Mouse (Mus musculus) adrenal gland, postnatal 25 days (tissue): ENCODE results near the gene Setd2. TPM values are rescaled to one million over a fixed set of nuclear protein-coding genes. Genes with fewer than 3 reads are reported as not detected.

Experiments
- DNase-seq: peaks from one replicate; pipeline ENCODE4 v3.0.0; 2021; ENCODE audit warnings: mixed read lengths
- microRNA-seq, 2 experiments: library from miRNA; unstranded; fragments of <30 nt; microRNA quantifications; one replicate each; pipeline ENCODE4 v1.2.0; 2021
- total RNA-seq: library from RNA; stranded (reverse); gene quantifications from 2 replicates; pipeline ENCODE4 v1.2.3, GENCODE M21; 2021

Setd2 gene
- total RNA-seq, 1 experiment from 2014 or later, result 93.7 TPM

DNA sequence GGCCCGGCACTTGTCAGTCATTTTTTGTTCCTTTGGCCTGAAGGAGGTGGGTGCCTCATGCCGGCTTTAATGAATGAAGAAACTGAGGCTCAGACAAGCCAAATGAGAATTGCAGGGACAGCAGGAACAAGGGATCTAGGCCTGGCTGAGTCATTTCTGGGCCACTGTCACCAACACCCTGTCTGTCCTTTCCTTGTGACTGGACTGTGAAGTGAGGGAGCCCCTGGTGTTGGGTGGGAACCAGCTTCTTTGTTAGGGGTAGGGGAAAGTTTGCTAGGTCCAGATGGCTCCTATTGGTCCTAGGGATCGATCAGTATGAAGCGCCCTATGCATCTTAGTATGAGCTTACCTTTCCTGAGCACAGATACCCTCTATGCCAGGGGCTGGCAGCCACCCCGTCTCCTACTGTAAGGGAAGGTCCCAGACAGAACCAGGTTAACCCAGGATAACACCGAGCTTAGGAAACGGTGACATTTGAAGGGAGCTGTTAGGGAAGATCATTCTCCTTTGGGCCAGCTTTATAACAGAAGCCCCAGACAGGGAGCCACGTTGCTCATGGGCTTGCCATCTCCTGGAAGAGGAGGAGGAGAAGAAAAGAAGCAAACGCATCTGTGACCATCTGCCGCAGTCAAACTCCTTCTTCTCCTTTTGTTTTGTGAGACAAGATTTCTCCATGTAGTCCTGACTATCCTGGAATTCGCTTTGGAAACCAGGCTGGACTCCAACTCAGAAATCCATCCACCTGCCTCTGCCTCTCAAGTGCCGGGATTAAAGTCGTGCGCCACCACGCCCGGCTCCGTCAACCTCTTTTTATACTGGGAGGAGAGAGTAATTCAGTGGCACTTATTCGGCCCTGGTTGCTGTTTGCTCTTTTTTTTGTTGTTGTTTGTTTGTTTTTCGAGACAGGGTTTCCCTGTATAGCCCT, 122.6 kb downstream of the Setd2 start:
- no peak for DNase-seq

GRCm38 (mm10) chr9:110655651-110656007, 123.2 kb downstream of the Setd2 start:
- no peak for DNase-seq

DNA sequence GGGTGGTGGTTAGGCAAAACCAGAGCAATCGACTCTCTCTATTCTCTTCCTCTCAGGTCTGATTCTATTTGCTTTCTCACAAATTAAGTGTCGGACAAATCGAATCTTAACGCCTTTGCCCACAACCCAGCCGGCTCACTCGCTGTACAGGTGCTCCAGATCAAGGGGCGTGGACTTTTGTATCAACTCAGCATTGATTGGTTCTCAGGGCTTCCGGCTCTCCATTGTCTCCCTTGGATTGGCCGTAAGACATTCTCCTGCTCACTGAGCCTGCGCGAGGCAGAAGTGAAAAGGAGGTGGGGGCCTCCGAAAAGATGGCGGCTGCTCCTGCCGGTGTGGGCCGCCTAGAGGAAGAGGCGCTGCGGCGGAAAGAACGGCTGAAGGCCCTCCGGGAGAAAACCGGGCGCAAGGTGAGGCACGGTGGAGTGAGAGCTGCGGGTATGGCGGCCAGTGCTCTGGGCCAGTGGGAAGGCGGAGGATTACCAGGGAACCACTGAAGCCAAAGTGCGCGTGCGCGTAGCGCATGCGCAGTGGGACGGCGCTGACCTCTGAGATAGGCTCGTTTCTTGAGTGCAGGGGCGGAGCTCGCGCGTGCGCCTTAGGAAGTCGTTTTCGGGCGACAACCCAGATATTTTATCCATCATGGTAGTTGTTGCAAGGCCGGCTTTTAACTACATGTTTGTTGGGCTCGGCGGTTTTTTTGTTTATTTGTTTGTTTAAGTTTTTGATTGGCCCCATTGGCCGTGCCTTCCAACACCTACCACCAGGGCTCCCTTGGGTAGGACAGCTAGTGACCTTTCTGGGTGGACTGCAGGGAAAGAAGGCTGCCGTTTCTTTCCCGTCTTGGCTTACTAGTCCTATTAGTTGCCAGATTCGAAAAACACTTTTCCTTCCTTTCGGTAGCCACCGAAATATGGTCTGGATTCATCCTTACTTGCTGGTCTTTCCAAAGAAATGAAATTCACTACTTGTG, 124.1 kb downstream of the Setd2 start, which contains the start of gene Ccdc12:
Gene Ccdc12 (plus strand): TSS at position 255 of the 973 bp plus-strand sequence.
- peak; percentile 92 for DNase-seq

DNA sequence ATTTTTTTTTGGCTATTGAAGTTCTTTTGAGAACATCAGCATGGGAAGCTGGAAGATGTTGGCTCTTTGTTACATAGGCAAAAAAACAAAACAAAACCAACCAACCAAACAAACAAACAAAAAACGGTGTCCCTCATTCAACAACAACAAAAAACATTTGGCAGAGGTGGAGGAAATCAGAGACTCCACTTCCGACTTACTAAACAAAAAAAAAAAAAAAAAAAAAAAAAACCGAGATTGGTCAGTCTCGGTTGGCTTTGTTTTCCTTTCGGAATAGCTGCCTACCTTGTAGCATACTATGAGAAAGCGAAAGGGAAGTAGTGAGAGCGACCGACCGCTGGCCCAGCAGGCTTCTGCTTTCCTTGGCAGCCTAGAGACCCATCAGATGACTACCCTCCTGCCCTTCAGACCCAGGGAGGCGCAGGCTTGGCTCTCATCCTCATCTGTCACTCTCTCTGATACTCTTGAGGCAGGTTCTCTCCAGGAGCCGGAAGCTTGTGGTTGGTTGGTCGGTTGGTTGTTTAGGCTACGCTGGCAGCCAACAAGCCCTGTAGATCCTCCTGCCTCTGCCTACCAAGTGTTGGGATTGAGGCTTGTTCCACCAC, 125.2 kb downstream of the Setd2 start:
- peak; percentile 35 for DNase-seq

GRCm38 (mm10) chr9:110659521-110659920, 127.1 kb downstream of the Setd2 start:
- DNase-seq, result no peak

- DNase-seq, result no peak
Measured at GRCm38 (mm10) chr9:110660208-110660607, 127.8 kb downstream of the Setd2 start.

- DNase-seq, result no peak
Measured at GRCm38 (mm10) chr9:110660856-110661612, 128.6 kb downstream of the Setd2 start.

- no peak for DNase-seq
Measured at GRCm38 (mm10) chr9:110662844-110663243, 130.4 kb downstream of the Setd2 start.

DNA sequence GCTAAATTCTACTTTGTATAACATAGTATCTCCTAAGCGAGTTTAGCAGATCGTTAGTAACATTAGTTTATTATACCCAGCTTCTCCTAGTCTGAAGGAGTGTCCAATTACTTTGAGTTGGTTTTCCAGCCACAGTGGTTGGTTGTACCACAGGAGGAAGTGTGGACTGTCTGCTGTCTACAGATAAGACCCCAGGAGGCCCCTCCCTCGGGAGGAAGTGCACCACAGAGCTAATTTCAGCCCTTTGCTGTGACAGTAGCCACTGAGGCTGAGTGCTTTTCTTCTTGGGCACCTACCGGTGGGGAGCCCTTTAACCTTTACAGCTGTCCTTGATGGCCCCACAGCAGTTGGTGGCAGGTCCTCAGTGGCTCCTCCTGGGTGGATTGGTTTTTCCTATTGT, 133.5 kb downstream of the Setd2 start:
- DNase-seq, result no peak

DNA sequence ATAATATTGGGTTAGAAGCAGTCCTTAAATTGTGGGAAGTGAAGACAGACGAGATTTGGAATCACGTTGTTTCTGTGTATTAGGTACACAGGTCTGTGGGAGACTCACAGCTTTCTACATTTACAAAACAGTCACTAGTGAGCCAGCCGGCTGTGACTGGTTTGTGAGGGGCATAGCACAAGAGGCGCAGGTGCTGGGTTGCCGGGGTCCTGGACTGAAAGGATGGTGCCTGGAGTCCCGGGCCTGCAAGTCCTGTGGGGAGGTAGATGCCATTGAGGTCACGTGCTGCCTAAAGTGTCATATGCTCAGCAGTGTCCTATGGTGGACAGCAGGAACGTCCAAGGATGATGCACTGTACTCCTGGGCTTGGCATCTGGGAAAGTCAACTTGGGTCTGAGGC, 134.0 kb downstream of the Setd2 start:
- no peak for DNase-seq

DNA sequence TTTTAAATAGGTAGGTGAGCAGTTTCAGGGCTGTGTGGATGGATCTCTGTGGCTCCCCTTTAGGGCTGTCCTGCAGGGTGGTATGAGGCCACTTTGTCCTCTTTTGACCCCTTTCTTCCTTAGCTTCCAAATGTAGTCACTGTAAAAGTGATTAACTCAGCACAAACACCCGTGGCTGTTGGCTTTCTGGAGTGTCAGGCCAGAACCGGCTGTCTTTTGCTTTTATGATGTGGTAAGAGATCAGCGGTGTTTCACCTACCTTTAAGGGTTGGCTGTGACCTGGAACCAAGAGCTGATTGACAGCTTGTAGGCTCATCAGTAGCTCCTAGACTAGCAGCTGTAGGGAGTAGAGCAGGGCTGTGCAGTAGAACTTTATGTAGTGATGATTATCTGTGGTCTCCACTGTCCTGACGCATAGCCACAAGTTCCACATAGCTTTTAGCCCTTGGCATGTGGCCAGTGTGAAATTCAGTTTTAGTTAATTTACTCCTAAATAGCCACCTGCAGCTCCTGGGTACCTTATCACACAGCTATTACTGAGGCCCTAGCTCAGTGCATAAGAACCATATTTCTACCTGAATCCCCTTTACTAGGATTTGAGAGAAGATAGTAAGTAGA, 134.9 kb downstream of the Setd2 start:
- no peak for DNase-seq

Small RNAs within 50 kb of the gene (microRNA-seq; reads per million reads assigned to microRNA genes)
- gene Mir8107, result 0 reads per million in 2 experiments

Other genes starting within 250 kb of the Setd2 start
- gene Elp6, start 227.4 kb upstream of the Setd2 start, total RNA-seq, result 8.1 and 10.1 TPM in 2 replicates
- 92.5 and 151 TPM in 2 replicates for gene Scap, start 199.3 kb upstream of the Setd2 start, total RNA-seq
- 72.2 and 89.7 TPM in 2 replicates for gene Ptpn23, start 124.4 kb upstream of the Setd2 start, total RNA-seq
- not detected in 2 replicates for gene Ngp, start 112.8 kb upstream of the Setd2 start, total RNA-seq
- gene Klhl18, start 55.9 kb upstream of the Setd2 start, total RNA-seq, result 11.9 and 12.1 TPM in 2 replicates
- 0.71 and 1.2 TPM in 2 replicates for gene Kif9, start 55.6 kb upstream of the Setd2 start, total RNA-seq
- gene Nradd, start 91.9 kb downstream of the Setd2 start, total RNA-seq, result 18.5 and 20.9 TPM in 2 replicates
- gene Nbeal2, start 121.6 kb downstream of the Setd2 start, total RNA-seq, result 7.9 and 10.1 TPM in 2 replicates
- 64.0 and 69.5 TPM in 2 replicates for gene Ccdc12, start 123.9 kb downstream of the Setd2 start, total RNA-seq
- gene Myl3, start 209.3 kb downstream of the Setd2 start, total RNA-seq, result 1.2 TPM in 1 of 2 replicates, not detected in the other
- 8.0 and 9.7 TPM in 2 replicates for gene Pth1r, start 214.5 kb downstream of the Setd2 start, total RNA-seq